Mouse (Mus musculus) G1E (cell line): Measurements from ENCODE around the gene Snx29.

Source experiments
- CTCF ChIP-seq: IDR thresholded peaks from 2 replicates; pipeline ENCODE4 v1.5.1; 2012; ENCODE audit warnings: low read depth, low read length, inconsistent platforms, mixed read lengths
- POLR2AphosphoS5 ChIP-seq: IDR thresholded peaks from 2 replicates; pipeline ENCODE4 v1.6.1; 2012; ENCODE audit warnings: low read depth, low read length, inconsistent platforms; ENCODE audit not compliant: insufficient replicate concordance
- TAL1 ChIP-seq: conservative IDR thresholded peaks from 2 replicates; pipeline ENCODE4 v1.6.1; 2012; ENCODE audit warnings: low read depth, low read length, inconsistent platforms, mixed read lengths

- TF ChIP-seq CTCF (no peak), POLR2AphosphoS5 (no peak), TAL1 (no peak)
These were observed 118.9 kb downstream of the Snx29 start for GRCm38 (mm10) chr16:11441616-11442015.
